Mouse (Mus musculus) left cerebral cortex, adult 11 months (tissue): Measurements from ENCODE around the gene Add3.

Experiments
- DNase-seq: peaks from one replicate; pipeline ENCODE4 v3.0.0; 2022; ENCODE audit warnings: low spot score

Add3 gene

DNA sequence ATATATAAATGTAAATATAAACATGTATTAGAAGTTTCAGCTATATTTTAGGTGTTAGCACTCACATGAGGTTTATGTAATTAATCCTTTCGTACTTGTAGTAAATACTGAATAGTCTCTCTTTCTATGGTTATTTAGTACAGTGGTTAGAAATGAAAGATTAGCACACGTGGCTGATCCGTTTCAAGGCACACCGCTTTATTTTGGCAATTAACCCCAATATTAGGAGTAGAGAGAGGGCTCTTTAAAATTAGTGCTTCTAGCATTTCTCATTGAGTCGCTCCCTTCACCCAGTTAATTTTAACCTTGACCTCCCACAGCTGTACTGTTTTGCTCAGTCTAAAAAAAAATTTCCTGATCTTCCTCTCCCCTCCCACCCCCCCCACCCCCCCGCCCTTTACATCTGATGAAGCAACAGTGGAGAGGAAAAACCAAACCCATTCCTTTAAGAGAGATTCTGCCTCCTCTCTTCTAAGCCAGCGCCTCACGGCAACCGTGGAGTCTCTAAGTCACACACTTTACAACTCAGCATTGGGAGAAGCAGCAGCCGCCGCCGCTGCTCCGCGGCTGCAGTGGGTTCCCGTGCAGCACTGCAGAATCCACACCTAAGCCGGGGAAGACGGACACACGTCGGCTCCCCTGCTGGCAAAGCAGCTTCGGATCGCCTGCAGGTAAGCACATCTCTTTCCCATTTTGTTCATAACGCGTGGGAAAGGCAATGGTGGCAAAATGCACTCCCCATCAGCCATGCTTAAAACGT, at the start of gene Add3:
Gene Add3, plus strand, starts transcription at position 400 of the 760 bp plus-strand sequence.
- peak; percentile 36 for DNase-seq

DNA sequence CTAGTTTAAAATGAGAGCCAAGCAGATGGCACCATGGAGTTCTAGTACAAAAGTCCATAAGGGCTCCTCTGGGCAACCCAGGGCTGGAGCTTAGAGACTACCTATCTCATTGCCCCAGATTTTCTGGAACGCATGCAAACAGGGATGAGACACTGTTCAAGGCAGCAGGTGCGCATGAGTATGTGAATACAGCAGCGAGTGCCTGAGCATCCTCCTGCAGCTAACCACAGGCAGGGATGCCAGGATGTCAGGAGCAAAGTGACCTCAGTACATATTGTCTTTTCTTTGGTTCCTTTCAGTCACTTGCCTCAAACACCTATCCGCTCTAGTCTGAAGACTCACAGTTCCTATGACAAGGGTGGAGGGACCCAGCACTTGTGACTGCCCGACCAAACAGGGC, 49.6 kb upstream of the Add3 start:
- no peak for DNase-seq

DNA sequence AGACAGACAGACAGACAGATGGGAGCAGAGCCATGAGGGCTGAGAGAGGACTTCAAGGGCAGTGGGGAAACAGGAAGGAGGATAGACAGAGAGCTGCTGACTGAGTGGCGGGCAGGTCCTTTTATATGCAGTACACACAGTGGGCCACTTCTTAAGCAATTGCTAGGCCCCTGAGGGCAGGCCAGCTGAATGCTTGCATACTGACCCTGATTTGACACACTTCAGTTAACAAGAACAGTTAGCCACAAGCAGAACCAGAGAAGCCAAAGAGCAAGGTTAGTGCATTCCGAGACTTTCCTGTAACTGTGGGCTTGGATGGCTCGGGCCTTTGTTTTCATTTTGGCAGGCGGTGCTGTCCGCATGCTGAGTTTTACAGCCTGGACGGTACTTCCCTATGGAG, 48.0 kb upstream of the Add3 start:
- no peak for DNase-seq

DNA sequence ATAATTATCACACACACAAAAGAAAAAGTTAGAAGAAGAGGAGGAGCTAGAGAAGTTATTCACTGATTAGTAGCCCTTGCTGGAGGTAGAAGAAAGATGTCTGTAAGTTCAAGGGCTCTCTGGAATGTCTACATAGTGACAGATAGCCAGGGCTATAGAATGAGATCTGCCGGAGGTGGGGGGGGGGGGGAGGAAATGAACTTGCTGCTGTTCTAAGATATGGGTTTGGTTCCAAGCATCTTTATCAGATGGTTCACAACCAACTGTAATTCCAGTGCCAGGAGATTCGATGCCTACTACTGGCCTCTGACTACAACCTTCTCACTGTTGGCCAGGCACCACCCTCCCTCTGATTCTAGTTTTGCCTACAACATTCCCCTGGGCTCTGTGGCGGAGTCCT, 46.9 kb upstream of the Add3 start:
- DNase-seq = no peak

DNA sequence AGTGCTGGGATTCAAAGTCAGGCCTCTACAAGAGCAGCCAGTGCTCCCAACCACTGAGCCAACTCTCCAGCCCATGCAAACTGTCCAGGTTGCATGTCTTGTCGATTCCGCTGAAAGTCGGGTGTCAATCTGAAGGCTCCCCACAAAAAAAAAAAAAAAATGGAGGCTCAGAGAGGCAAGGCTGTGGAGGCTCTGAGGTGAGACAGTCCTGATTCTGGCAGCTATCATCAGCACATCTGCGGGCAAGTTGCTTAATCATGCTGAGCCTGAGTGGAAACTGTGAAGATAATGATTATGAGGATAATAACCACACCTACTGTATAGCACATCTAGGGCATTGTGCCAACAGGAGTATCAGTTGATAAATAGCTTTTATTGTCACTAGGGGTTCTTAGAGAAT, 45.6 kb upstream of the Add3 start:
- DNase-seq = no peak

DNA sequence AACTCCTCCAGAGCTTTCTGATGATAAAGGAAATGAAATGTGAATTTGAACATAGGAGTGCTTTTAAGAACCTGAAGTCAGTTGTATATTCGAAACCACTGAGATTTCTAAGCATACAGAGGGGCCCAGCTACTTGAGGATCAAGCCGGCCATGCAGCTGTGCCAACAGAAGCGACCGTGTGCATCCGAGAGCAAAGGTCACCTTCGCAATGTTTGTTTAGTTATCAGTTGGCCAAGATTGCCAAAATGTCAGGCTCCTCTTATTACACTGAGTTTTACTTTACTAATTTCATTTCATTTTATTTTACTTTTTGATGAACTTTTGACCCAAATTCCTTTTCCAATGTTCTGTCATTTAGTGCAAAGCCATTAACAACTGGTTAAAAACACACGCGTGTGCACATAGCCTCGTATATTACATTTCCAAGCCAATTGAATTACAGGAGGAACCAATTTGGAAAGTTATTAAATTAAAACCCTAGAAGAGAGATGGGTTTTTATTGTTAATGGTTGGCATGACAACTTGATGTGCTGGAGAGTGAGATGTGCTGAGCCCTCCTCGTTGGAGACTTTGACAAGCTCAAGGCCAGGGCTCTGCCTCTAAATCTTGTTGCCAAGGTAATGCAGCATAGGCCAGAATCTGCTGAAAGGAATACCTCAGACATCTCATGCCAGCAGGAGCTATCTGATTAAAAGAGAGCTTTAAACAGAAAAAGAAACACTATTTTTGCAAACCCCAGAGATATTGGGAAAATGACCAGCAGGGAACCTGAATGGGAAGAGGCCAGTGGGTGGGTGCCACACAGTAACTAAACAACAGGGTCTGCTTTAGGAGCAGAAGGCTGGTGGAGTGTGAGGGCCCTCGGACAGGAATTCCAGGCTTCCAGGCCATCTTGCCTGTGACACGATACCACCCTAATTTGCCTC, 38.6 kb upstream of the Add3 start:
- no peak for DNase-seq

DNA sequence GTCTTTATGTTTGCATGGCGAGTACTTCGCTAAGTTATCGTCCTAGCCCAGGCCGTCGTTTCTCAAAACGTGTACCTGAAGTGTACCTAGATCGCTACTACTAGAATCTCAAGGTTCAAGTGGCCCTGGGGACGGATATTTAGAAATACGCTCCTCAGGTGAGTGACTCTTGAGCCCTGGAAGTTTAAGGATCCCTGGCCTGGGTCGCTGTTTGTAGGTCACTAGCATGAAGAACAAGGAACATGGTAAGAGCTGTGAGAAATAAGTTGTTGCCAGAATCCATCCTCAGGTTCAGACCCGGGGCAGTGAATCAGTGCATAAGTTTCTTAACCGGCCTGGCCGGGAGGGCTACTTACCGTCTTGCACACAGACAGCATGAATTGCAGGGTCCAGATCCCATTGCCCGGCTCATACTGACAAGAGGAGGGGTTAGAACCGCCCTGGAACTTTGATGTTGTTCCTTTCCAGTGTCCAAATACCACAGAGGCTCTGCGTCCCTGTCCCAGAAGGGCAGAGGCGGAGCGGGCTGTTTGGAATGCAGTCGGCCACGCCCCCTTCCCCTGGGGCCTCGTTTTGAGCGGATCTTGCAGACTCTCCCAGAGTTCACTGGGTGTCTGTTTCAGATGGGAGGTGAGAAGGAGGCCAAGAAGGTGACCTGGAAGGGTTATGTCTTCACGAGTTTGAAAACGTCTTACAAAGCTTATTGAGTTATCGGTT, 34.7 kb upstream of the Add3 start:
- DNase-seq = no peak

DNA sequence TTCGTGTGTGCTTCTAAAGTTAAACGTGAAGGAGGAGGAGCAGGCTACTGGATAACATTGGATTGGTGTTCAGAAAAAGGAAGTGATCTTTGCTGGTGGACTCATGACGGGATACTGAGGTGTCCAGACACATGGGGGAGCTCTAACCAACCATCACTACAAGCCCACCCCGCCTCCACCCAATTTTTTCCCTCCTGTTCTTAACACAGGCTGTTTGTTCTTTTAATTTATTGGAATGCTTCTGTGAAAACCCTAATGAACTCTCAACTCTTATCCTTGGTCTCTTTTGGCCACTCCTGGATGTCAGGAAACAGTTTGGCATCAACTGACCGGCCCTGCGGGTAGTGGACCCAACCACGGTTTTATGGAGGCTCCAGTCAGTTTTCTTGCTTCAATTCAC, 33.3 kb upstream of the Add3 start:
- DNase-seq = peak; percentile 30

DNA sequence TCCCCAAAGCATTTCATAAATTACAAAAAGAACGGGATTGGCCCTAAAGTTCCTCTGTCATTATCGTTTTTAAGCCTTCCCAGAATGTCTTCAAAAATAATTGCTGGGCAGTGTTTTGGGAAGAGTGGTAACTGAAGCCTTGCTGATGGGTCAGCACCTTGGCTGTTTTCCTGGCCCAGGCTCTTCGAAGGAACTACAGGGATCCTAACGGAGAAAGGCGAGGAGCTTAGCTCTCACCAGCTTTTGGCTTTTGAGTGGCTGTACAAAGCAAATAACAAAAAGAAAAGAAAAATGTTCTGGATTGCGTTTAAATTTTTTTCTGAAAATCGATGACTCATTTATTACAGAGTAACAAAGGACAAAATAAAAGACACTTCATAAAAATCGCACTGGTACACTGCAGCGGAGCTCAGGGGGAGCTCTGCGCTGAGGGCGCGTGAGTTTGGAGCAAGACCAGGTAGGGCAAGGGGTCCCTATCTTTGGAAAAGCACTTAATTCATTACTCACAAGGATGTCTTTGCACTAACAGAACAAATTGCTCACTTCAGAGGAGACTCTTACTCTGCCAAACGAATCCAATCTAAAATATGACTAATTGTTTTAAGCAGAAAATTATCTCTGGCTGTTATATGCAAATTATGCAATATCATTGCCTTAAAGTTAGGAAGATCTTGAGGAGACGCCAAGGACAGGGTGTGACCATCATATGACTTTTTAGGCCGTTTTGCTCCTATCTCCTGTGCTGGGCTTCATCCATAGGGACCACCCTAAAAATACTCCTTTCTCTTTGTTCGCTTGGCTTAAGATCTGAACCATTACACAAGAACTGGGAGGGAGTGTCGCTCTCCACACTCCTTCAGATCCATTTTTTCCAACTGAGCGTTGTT, 32.6 kb upstream of the Add3 start:
- DNase-seq = no peak

DNA sequence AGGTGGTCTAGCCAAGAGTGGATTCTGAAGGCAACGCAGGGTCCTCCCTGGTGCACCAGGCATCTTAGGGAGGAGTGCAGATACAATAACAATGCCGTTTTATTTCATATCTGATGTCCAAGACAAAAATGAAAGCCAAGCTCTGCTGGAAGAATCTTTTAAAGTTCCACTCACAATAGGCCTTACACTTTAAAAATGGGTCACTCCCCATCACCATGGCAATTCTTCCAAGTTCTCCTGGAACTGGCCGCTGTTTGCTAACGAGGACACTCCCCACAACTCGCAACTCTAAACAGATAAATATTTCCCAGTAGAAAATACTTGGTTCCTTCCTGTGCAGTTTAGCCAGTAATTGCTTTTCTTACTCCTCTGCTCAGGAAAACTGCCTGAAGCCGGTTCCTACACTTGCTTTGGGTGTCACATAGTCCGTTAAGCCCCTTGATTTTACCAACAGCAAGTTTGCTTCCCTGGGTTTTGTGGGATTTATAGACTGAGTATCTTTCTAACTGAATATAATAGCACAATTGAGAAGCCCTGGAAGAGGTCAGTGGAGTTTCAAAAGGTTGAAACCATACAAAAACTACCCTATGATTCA, 28.1 kb upstream of the Add3 start:
- no peak for DNase-seq

DNA sequence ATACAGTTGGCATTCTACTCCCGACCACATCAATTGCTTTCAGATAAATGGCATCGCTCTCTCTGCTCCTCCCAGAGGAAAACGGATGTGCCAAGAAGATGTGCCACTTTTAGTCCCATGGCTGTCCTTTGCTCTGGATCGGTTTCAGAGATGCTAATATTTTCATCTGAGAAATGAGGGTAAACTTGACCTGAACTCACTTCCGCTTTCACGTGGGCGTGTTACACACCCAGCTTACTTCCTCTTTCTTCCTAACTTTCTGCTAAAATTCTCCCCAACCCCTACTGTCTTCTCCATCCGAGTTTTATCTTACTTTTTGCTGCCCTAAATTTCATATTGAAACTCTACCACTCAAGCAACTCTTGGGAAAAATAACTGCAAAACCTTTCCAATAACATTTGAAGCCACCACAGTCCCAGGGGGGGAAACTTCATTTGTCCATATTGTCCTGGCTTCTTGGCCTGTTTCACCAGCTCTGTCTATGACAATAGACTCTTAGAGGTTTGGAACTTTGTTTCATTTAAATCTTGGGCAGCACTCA, 20.9 kb upstream of the Add3 start:
- DNase-seq = no peak

DNA sequence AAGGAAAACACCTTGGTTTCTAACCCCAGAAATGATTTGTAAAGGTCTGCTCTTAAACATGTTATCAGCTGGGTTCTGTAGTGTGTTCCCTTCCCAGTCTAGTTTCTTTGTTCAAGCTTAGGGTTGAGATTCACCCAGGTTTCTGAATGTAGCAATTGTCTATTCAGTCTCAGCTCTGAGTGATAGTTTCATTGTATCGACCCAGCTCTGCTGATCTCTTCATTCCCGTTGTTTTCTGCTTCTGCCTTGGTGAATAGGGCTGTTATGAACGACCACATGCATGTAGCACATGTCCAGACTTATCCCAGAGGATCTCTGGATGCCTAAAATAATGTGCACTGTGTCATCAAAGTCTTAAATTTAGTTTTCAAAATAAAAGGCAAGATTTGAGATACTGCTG, 19.8 kb upstream of the Add3 start:
- no peak for DNase-seq

DNA sequence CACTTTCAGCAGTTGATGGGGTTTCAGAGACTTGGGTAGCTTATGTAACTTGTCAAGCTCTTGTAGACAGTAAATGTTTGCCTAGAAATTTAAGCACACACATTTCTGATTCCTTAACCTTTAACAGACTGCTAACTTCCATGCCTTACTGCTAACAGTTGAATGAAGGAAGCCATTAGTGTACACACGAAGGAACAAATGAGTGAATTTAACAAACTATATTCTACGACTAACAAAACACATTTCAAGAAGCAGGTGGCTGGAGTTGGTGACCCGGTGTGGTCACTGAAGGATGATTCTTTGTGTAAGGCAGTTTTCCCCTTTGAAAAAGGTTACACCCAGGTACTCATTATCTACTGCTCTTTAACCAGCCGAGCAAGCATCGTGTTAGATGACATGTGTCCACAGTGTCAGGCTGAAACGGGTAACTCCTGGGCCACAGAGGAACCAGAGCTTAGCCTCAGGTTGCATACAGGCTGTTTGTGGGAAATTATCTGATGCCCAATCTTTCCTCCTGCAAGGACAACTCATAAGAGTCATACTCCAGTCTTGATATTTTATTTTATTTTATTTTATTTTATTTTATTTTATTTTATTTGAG, 17.5 kb upstream of the Add3 start:
- no peak for DNase-seq

DNA sequence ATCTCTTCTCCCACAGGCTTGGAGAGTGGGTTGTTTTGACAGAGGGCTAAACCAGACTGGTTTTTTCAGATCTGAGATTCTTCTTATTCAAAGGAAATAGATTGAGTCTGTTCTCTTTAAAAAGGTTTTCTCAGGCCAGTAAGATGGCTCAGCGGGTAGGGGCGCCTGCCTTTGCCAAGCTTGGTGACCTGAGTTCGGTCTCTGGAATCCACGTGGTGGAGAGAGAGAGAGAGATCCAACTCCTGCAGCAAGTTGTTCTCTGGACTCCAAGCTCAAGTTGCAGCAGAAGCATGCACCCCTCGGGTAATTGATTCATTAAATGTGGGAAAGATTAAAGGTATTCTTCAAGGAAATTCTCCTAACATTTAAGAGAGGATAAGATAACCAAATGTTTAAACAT, 16.9 kb upstream of the Add3 start:
- no peak for DNase-seq

DNA sequence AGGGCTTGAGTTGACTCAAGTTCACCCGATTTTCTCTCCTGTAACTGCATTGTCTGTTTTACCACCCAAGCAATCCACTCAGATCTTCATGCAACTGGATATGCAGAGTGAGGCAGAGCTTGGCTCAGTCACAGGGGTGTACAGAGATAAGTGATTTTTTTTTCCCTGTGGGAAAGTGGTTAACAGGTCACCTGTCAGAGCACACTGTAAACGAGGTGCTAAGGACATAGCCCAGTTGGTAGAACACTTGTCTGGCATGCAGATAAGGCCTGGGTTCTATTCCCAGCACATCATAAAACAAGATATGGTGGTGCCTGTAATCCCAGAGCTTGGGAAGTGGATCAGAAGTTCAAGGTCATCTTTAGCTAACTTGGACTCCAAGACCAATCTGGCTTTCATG, 14.6 kb upstream of the Add3 start:
- no peak for DNase-seq

DNA sequence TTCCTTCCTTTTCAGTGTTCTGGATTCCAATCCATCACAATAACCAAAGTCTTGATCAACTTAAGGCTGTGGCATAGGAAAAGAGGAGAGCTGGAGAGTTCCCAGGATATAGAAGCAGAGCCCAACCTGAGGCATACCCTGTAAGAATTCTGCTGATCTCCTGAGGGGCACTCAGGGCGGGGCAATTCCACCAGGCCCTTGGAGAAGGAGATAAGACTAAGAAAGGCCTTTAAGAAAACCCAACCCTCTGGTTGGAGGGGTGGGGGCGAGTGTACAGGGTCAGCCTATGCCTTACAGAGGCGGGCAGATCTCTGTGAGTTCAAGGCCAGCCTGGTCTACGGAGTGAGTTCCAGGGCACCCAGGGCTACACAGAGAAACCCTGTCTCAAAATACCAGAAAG, 13.7 kb upstream of the Add3 start:
- DNase-seq = no peak

DNA sequence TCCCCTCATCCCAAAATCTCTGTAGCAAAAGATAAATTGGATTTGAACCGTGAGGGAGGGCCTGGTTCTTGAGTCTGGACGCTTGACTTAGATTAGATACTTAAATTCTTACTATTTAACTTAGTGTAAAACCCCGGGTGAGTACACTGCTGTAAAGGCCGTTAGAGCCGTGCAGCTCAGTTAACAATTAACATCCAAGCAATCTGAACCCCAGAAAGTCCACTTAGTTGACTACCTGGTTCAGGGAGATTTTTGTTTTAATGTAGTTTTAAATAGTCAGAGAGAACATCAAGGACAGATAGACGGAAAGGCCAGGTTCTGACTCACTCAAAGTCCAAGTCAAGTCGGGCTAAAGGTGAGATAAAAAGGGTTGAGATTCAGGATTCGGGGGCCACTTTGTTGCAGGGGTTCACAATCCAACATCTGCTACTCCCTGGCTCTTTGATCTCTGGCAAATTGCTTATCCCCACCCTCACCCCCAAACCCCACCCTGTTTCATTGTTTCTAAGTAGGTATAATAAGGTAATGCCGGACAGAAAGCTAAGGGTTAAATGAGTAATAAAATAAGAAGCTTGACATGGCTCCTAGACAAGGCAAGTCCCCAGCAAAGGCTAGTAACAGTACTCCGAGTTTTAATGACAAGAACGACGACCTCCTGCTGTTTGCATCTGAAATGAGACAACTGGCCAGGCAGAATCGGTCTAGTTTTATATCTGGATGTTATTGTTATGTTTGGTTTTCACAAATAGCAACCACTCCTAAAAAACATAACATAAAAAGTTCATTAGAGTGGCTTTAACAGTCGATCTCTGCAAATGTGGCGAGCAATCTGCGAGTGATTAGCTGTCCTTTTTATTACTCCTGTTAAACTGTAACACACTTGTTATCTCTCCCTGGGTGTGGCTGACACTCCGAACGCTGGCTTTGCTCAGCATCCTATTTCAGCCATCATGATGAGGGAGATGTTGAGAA, 12.6 kb upstream of the Add3 start:
- no peak for DNase-seq

DNA sequence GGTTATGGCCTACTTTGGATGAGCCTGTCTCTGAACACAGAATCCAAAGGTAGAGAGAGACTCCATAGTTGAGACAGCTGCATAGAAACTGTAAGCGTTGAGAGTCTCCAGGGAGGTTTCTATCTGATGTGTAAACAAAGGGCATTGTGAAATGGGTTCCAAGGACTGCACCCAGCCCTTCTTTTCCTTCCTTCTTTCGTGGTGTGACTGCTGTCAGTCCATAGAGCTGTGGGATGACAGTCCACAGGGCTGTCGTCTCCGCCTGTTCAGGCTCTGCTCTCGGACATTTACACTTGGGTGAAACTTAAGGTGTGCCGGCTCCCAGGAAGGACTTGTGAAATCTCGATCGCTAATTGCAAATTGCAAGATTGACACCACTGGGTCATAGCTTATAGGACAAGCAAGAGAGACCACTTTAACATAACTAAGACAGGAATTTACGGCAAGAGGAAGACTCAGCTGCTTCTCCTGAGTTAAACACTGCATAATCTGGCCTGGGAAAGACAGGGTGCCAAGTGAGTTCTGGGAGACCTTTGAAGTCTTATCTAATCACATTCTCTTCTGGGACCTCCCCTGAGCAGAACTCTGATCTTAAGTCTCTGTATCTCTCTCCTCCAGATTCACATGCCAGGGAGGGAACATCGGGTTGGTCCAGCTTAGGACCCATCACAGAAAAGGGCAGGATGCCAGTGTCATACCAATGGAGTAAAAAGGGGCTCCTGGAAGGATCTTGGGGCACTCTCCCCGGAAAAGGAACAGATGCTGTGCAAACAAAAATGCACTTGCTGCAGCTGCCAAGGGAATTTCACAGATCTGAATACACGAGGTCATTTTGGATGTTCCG, 11.5 kb upstream of the Add3 start:
- DNase-seq = no peak
